ENCODE assay signal across 9 mouse cellular contexts in genomic region chr11:73039102-73039799, GRCm38 (mm10). TPM values are rescaled to one million over a fixed set of nuclear protein-coding genes. Genes with fewer than 3 reads are reported as not detected.
DNase-seq lines count a peak whose midpoint lies in the region; ATAC-seq lines count a peak whose summit lies in the region.
"Had no signal": no experiment of that assay in that cellular context is flagged by ENCODE, and none has a peak within 500 bp of the region (broad histone marks: within the 10 kb centered on the region; RNA-seq: fewer than 3 reads in every experiment).

No protein-coding gene starts in this region.

- H3K4me3 ChIP-seq in forebrain, embryonic 11.5 days (ENCODE audit: low read depth, low read length): no peak overlapping the region
- H3K4me3 ChIP-seq in stomach, embryonic 15.5 days (replicated peaks): no peak overlapping the region
- H3K4me3 ChIP-seq: heart, embryonic 15.5 days had no signal

- no peak for DNase-seq in frontal cortex, postnatal 14 days (ENCODE audit: low spot score in 2 of 2)
- DNase-seq in 3T3-L1 (ENCODE audit: low read depth, low spot score): peak; percentile 79
- DNase-seq in adrenal gland, postnatal 10 days: peak; percentile 78
- DNase-seq in forebrain, embryonic 11.5 days (ENCODE audit: low spot score): peak; percentile 74
- DNase-seq in kidney, postnatal 36 days: peak; percentile 76 to 85
- DNase-seq in mesoderm, embryonic 11.5 days (ENCODE audit: low read depth, low spot score): peak; percentile 71

- H3K27me3 ChIP-seq in forebrain, embryonic 11.5 days (ENCODE audit: control insufficient read depth, insufficient read depth, low read length): no peaks in the 10 kb centered on the region
- H3K27me3 ChIP-seq in stomach, embryonic 15.5 days (replicated peaks): no peaks in the 10 kb centered on the region
- H3K27me3 ChIP-seq: heart, embryonic 15.5 days had no signal

- peak; percentile 62; the same call in 1 of the 2 replicates for ATAC-seq in frontal cortex, adult (ENCODE audit: low TSS enrichment)
- ATAC-seq in forebrain, embryonic 11.5 days (replicated peaks; ENCODE audit: low FRiP score): peak; percentile 50; the same call in 1 of the 2 replicates
- peak; percentile 61; the same call in 1 of the 2 replicates for ATAC-seq in stomach, embryonic 15.5 days (ENCODE audit: insufficient read depth, low FRiP score, low read depth)

- no peaks in the 10 kb centered on the region for H3K36me3 ChIP-seq in forebrain, embryonic 11.5 days (ENCODE audit: control insufficient read depth, insufficient read depth, low read length)
- H3K36me3 ChIP-seq in stomach, embryonic 15.5 days: no peaks in the 10 kb centered on the region
- H3K36me3 ChIP-seq: heart, embryonic 15.5 days had no signal

- no peaks in the 10 kb centered on the region for H3K4me1 ChIP-seq in forebrain, embryonic 11.5 days (replicated peaks; ENCODE audit: control insufficient read depth, insufficient read depth, low read length)
- H3K4me1 ChIP-seq in stomach, embryonic 15.5 days: 0 out of 2 replicates have a peak, but pooled peaks cover 5% of the 10 kb centered on the region

- no peak overlapping the region for H3K27ac ChIP-seq in forebrain, embryonic 11.5 days (ENCODE audit: low read depth, low read length)
- H3K27ac ChIP-seq in stomach, embryonic 15.5 days: no peak overlapping the region
- H3K27ac ChIP-seq: heart, embryonic 15.5 days had no signal

- WGBS in forebrain, embryonic 11.5 days: 59% methylated on average over 9 of the region's 9 CpGs
- 59% methylated on average over 9 of the region's 9 CpGs for WGBS in stomach, embryonic 15.5 days

- H3K4me2 ChIP-seq in forebrain, embryonic 11.5 days (ENCODE audit: low read depth, low read length, severe bottlenecking): no peak overlapping the region
- no peak overlapping the region for H3K4me2 ChIP-seq in stomach, embryonic 15.5 days
- H3K4me2 ChIP-seq: heart, embryonic 15.5 days had no signal

- no peak overlapping the region for H3K9ac ChIP-seq in forebrain, embryonic 11.5 days (ENCODE audit: low read length)
- H3K9ac ChIP-seq in stomach, embryonic 15.5 days: no peak overlapping the region
- H3K9ac ChIP-seq: heart, embryonic 15.5 days had no signal

- no peaks in the 10 kb centered on the region for H3K9me3 ChIP-seq in forebrain, embryonic 11.5 days (ENCODE audit: control insufficient read depth, low read length)
- no peaks in the 10 kb centered on the region for H3K9me3 ChIP-seq in stomach, embryonic 15.5 days
- H3K9me3 ChIP-seq: heart, embryonic 15.5 days had no signal

RNA-seq across cellular contexts. Expression of gene Ncbp3, which starts 8.3 kb away (rescaled TPM):
- total RNA-seq in adrenal gland, postnatal 10 days (2021): 10 to 100 TPM in 1 of 2 experiments, 1 to 10 TPM in 1; 9.1 to 11.7 TPM
- polyA plus RNA-seq in forebrain, embryonic 11.5 days (2014; fragmentation: Nextera tagmentation; extraction: Ambion mirVana): 12.6 and 13.2 TPM in 2 replicates
- polyA plus RNA-seq in stomach, embryonic 15.5 days (2015; fragmentation: Nextera tagmentation; extraction: Ambion mirVana): 10.4 and 12.0 TPM in 2 replicates

RNA-seq across cellular contexts. Expression of gene Camkk1, which starts 20.4 kb away (rescaled TPM):
- 1 to 10 TPM; 1.3 to 1.9 TPM for total RNA-seq in adrenal gland, postnatal 10 days (2021)
- polyA plus RNA-seq in forebrain, embryonic 11.5 days (2014; fragmentation: Nextera tagmentation; extraction: Ambion mirVana): 4.7 and 5.2 TPM in 2 replicates
- 10.6 and 10.9 TPM in 2 replicates for polyA plus RNA-seq in stomach, embryonic 15.5 days (2015; fragmentation: Nextera tagmentation; extraction: Ambion mirVana)

RNA-seq across cellular contexts. Expression of gene P2rx1, which starts 40.3 kb away (rescaled TPM):
- total RNA-seq in adrenal gland, postnatal 10 days (2021): 1 to 10 TPM; 1.3 TPM
- 1.1 and 1.6 TPM in 2 replicates for polyA plus RNA-seq in forebrain, embryonic 11.5 days (2014; fragmentation: Nextera tagmentation; extraction: Ambion mirVana)
- 33.7 and 52.1 TPM in 2 replicates for polyA plus RNA-seq in stomach, embryonic 15.5 days (2015; fragmentation: Nextera tagmentation; extraction: Ambion mirVana)

RNA-seq across cellular contexts. Expression of gene Itgae, which starts 51.1 kb away (rescaled TPM):
- total RNA-seq in adrenal gland, postnatal 10 days (2021): under 1 TPM; 0.82 to 0.90 TPM
- polyA plus RNA-seq in forebrain, embryonic 11.5 days (2014; fragmentation: Nextera tagmentation; extraction: Ambion mirVana): 0.36 and 0.64 TPM in 2 replicates
- 0.33 and 0.57 TPM in 2 replicates for polyA plus RNA-seq in stomach, embryonic 15.5 days (2015; fragmentation: Nextera tagmentation; extraction: Ambion mirVana)

Comparison
In these comparisons a context has a peak if more than half of its experiments do, and no peak if none do; other contexts are left out.
1. DNase-seq: peak in 3T3-L1 (single experiment), adrenal gland, postnatal 10 days (single experiment), forebrain, embryonic 11.5 days (single experiment), kidney, postnatal 36 days (2 of 2) and mesoderm, embryonic 11.5 days (single experiment); none in frontal cortex, postnatal 14 days (0 of 2).
2. RNA of gene P2rx1, which starts 40.3 kb away (polyA plus RNA-seq): 33.7 to 52.1 TPM in stomach, embryonic 15.5 days; 1.1 to 1.6 TPM in forebrain, embryonic 11.5 days; every median in the first group is over 10 times any median in the second.
3. Peak in every context shown above with its lines, with median percentiles within 50 percentile points of each other: ATAC-seq.